Mouse (Mus musculus) heart, postnatal 0 days (tissue): ENCODE results near the gene Tecpr2. TPM values are rescaled to one million over a fixed set of nuclear protein-coding genes. Genes with fewer than 3 reads are reported as not detected.

Experiments used
- ATAC-seq: fragments of 200-750 bp; cut with Nextera tagmentation; 2 replicates; pipeline ENCODE4 v1.8.0; 2017; ENCODE audit warnings: low read depth, moderate number of reproducible peaks, moderate library complexity; ENCODE audit not compliant: insufficient read depth
- DNase-seq: peaks from one replicate; pipeline ENCODE4 v3.0.0-alpha.2; 2016; ENCODE audit warnings: low spot score
- H3K27ac ChIP-seq: fragments of 300-500 bp; sonication (generic); 2 replicates; pipeline ENCODE4 v1.5.1; 2014; ENCODE audit warnings: low read depth, mild to moderate bottlenecking
- H3K27me3 ChIP-seq: fragments of 300-500 bp; sonication (generic); 2 replicates; pipeline ENCODE4 v1.6.1; 2014; ENCODE audit warnings: low read length, mixed read lengths; ENCODE audit not compliant: control insufficient read depth, insufficient read depth
- H3K36me3 ChIP-seq: fragments of 300-500 bp; sonication (generic); replicated peaks from 2 replicates; pipeline ENCODE4 v1.6.1; 2014; ENCODE audit warnings: low read length, mixed read lengths; ENCODE audit not compliant: control insufficient read depth, insufficient read depth
- H3K4me1 ChIP-seq: fragments of 300-500 bp; sonication (generic); 2 replicates; pipeline ENCODE4 v1.6.1; 2014; ENCODE audit warnings: antibody characterized with exemption; ENCODE audit not compliant: control insufficient read depth, insufficient read depth
- H3K4me2 ChIP-seq: fragments of 300-500 bp; sonication (generic); 2 replicates; pipeline ENCODE4 v1.6.1; 2014; ENCODE audit warnings: low read depth, mild to moderate bottlenecking, low read length, moderate library complexity
- H3K4me3 ChIP-seq: fragments of 300-500 bp; sonication (generic); 2 replicates; pipeline ENCODE4 v1.5.1; 2014; ENCODE audit warnings: low read depth, low read length
- H3K9ac ChIP-seq: fragments of 300-500 bp; sonication (generic); replicated peaks from 2 replicates; pipeline ENCODE4 v1.6.1; 2014; ENCODE audit warnings: low read depth, low read length, mixed read lengths
- H3K9me3 ChIP-seq: fragments of 300-500 bp; sonication (generic); replicated peaks from 2 replicates; pipeline ENCODE4 v1.6.1; 2016; ENCODE audit warnings: low read length; ENCODE audit not compliant: control insufficient read depth
- CTCF ChIP-seq: IDR thresholded peaks from 2 replicates; pipeline ENCODE4 v1.5.1; 2016; ENCODE audit warnings: antibody characterized with exemption, control low read depth, low read depth
- EP300 ChIP-seq: IDR thresholded peaks from 2 replicates; pipeline ENCODE4 v1.6.1; 2016; ENCODE audit warnings: antibody characterized with exemption, low read depth
- WGBS: fragments of 180-500 bp; shearing (Covaris S2); extraction: QIAGEN DNeasy Blood & Tissue Kit; methylation state at CpG from one replicate; pipeline ENCODE4 v1.1.7; 2014; 5-methylcytosine and 5-hydroxymethylcytosine counted together
- polyA plus RNA-seq: library from polyadenylated mRNA; unstranded; fragments of >200 nt; fragmentation: Nextera tagmentation; extraction: Ambion mirVana; gene quantifications from 2 replicates; pipeline ENCODE4 v1.2.1, GENCODE M21; 2015
- total RNA-seq: library from RNA; depleted of rRNA; stranded (reverse); fragments of >200 nt; gene quantifications from 2 replicates; pipeline ENCODE4 v1.2.3, GENCODE M21; 2014; ENCODE audit warnings: low replicate concordance

The Tecpr2 gene
- total and polyA plus RNA-seq, 2 experiments from 2014 or later, result 1.4 to 4.7 TPM

- TF ChIP-seq CTCF (no peak), EP300 (no peak)
- H3K9ac ChIP-seq, result no peak overlapping the region
- 87% methylated on average over 4 of the region's 4 CpGs for WGBS
- no peaks in the 10 kb centered on the region for H3K27me3 ChIP-seq
- ATAC-seq, result no peak
- peaks cover 12% of the 10 kb centered on the region; the same call in 1 of the 2 replicates for H3K4me1 ChIP-seq
- DNase-seq, result no peak
- no peaks in the 10 kb centered on the region for H3K9me3 ChIP-seq
- no peak overlapping the region for H3K4me3 ChIP-seq
- H3K36me3 ChIP-seq, result peaks cover 20% of the 10 kb centered on the region
- no peak overlapping the region for H3K4me2 ChIP-seq
- H3K27ac ChIP-seq, result no peak overlapping the region
These were observed 61.1 kb downstream of the Tecpr2 start for GRCm38 (mm10) chr12:110950151-110950550.

DNA sequence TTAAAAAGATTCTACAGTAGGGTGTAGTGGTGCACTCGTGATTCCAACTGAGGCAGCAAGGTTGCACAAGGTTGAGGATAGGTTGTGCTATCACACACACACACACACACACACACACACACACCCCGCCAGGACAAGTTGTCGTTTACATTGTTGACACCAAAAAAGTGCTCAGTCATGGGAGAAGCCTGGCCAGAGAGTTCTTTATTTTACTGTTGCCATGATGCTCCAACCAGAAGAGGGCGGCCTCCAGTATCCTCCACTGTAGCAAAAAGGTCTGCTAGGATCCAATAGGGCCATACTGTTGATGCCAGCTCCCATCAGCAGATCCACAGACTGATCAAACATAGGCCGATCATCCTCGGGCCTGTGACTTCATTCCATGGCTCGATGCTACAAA is 62.2 kb downstream of the Tecpr2 start:
- WGBS, result 87% methylated on average over 7 of the region's 7 CpGs
- Histone ChIP-seq H3K27me3 (no peaks in the 10 kb centered on the region), H3K27ac (no peak overlapping the region), H3K4me3 (no peak overlapping the region), H3K4me1 (peaks cover 12% of the 10 kb centered on the region; the same call in 1 of the 2 replicates), H3K4me2 (no peak overlapping the region), H3K9ac (no peak overlapping the region), H3K36me3 (peaks cover 21% of the 10 kb centered on the region), H3K9me3 (no peaks in the 10 kb centered on the region)
- ATAC-seq, result no peak
- DNase-seq, result no peak
- TF ChIP-seq EP300 (no peak), CTCF (no peak)

GRCm38 (mm10) chr12:110952628-110953385 is 63.7 kb downstream of the Tecpr2 start:
- TF ChIP-seq CTCF (no peak), EP300 (no peak)

GRCm38 (mm10) chr12:110953443-110953842 is 64.4 kb downstream of the Tecpr2 start:
- Histone ChIP-seq H3K9ac (no peak overlapping the region), H3K27ac (no peak overlapping the region), H3K4me1 (peaks cover 11% of the 10 kb centered on the region; the same call in 1 of the 2 replicates), H3K27me3 (no peaks in the 10 kb centered on the region), H3K36me3 (peaks cover 20% of the 10 kb centered on the region), H3K9me3 (no peaks in the 10 kb centered on the region), H3K4me3 (no peak overlapping the region), H3K4me2 (no peak overlapping the region)
- ATAC-seq (no peak), DNase-seq (no peak)
- TF ChIP-seq EP300 (no peak), CTCF (no peak)
- 91% methylated on average over 3 of the region's 3 CpGs for WGBS

More at GRCm38 (mm10) chr12:110952628-110953385, 63.7 kb downstream of the Tecpr2 start:
- ATAC-seq (no peak), DNase-seq (no peak)
- H3K4me3 ChIP-seq, result no peak overlapping the region
- WGBS, result 89% methylated on average over 6 of the region's 6 CpGs
- no peak overlapping the region for H3K9ac ChIP-seq
- H3K4me1 ChIP-seq, result peaks cover 12% of the 10 kb centered on the region; the same call in 1 of the 2 replicates
- peaks cover 20% of the 10 kb centered on the region for H3K36me3 ChIP-seq
- H3K27me3 ChIP-seq, result no peaks in the 10 kb centered on the region
- no peak overlapping the region for H3K4me2 ChIP-seq
- H3K27ac ChIP-seq, result no peak overlapping the region
- no peaks in the 10 kb centered on the region for H3K9me3 ChIP-seq

DNA sequence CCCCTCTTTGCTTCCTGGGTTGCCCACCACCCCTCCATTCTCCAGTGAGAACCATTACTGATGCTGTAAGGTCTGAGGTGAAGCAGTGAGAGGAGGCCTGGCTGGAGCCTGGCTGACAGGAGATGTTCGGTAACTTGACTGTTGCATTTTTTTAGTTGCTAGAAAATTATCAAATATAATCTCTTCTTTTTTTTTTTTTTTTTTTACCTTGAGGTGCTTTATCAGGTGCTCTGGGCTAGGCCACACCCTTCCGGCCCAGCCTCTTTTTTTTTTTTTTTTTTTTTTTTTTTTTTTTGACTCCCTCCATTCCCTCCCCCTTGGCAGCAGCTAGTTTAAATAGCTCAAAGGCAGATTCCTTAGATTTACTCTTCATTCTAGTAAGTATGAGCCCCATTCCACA is 64.8 kb downstream of the Tecpr2 start:
- Histone ChIP-seq H3K9me3 (no peaks in the 10 kb centered on the region), H3K9ac (no peak overlapping the region), H3K27ac (no peak overlapping the region), H3K4me3 (no peak overlapping the region), H3K4me2 (no peak overlapping the region), H3K36me3 (peaks cover 20% of the 10 kb centered on the region), H3K27me3 (no peaks in the 10 kb centered on the region), H3K4me1 (peaks cover 6% of the 10 kb centered on the region; the same call in 1 of the 2 replicates)
- ATAC-seq (no peak), DNase-seq (no peak)
- no peak for TF ChIP-seq EP300
- TF ChIP-seq CTCF, result no peak
- WGBS, result 90% methylated on average over 1 of the region's 2 CpGs

GRCm38 (mm10) chr12:110954351-110954991 is 65.4 kb downstream of the Tecpr2 start:
- H3K9me3 ChIP-seq, result no peaks in the 10 kb centered on the region
- no peaks in the 10 kb centered on the region for H3K27me3 ChIP-seq
- H3K27ac ChIP-seq, result no peak overlapping the region
- ATAC-seq, result no peak
- DNase-seq, result no peak
- WGBS, result 81% methylated on average over 4 of the region's 4 CpGs
- no peak for TF ChIP-seq CTCF
- TF ChIP-seq EP300, result no peak
- no peak overlapping the region for H3K4me2 ChIP-seq
- no peak overlapping the region for H3K9ac ChIP-seq
- no peak overlapping the region for H3K4me3 ChIP-seq
- 0 out of 2 replicates have a peak, but pooled peaks cover under 1% of the 10 kb centered on the region for H3K4me1 ChIP-seq
- H3K36me3 ChIP-seq, result peaks cover 23% of the 10 kb centered on the region
